21 mouse cellular contexts compared by ENCODE assay signal in the genomic region with DNA sequence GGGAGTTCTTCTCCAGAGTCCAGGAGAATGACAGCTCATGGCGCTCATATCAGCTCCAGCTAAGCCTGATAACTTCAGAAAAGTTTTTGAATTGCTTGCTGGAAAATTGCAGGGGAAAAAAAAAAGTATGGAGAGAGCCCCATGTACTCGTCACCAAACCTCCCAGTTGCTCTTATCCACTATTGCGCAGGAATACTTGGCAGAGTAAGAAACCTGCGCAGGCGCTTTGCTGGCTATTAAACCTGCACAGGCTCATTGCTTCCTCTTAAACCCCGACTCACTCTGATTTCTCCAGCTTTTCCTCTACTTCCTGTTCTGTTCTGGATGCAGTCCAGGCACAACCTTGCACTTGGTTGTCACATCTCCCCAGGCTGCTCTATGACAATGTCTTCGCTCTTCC.
"Had no signal": no experiment of that assay in that cellular context is flagged by ENCODE, and none has a peak within 500 bp of the region (broad histone marks: within the 10 kb centered on the region; RNA-seq: fewer than 3 reads in every experiment).

No protein-coding gene starts in this region.

- H3K36me3 ChIP-seq: limb, embryonic 10.5 days; limb, embryonic 13.5 days; liver, embryonic 13.5 days; lung, embryonic 15.5 days; midbrain, embryonic 10.5 days; midbrain, embryonic 13.5 days; neural tube, embryonic 13.5 days; stomach, embryonic 15.5 days had no signal

- DNase-seq: kidney, postnatal 25 days; layer of hippocampus, adult 9-11 months; liver, embryonic 13.5 days; lung, postnatal 10 days; lung, postnatal 36 days; retina, postnatal 1 day; right cerebral cortex, postnatal 25 days; spleen, adult 18-20 months; thymus, postnatal 25 days had no signal

- H3K27me3 ChIP-seq: limb, embryonic 13.5 days; liver, embryonic 13.5 days; lung, embryonic 15.5 days; megakaryocyte, embryonic 14.5 days; midbrain, embryonic 13.5 days; neural tube, embryonic 13.5 days; stomach, embryonic 15.5 days had no signal

- H3K9me3 ChIP-seq: limb, embryonic 10.5 days; limb, embryonic 13.5 days; liver, embryonic 13.5 days; lung, embryonic 15.5 days; midbrain, embryonic 13.5 days; neural tube, embryonic 13.5 days; stomach, embryonic 15.5 days had no signal

- H3K4me3 ChIP-seq: layer of hippocampus, adult 2 months; limb, embryonic 10.5 days; limb, embryonic 13.5 days; liver, embryonic 13.5 days; lung, embryonic 15.5 days; megakaryocyte, embryonic 14.5 days; midbrain, embryonic 10.5 days; midbrain, embryonic 13.5 days; myocyte; neural tube, embryonic 13.5 days; stomach, embryonic 15.5 days had no signal

- ATAC-seq: midbrain, embryonic 13.5 days; midbrain, embryonic 16.5 days had no signal

- H3K4me2 ChIP-seq: limb, embryonic 13.5 days; liver, embryonic 13.5 days; lung, embryonic 15.5 days; midbrain, embryonic 13.5 days; neural tube, embryonic 13.5 days; stomach, embryonic 15.5 days had no signal

- H3K27ac ChIP-seq: kidney, postnatal 0 days; layer of hippocampus, adult 2 months; limb, embryonic 10.5 days; limb, embryonic 13.5 days; liver, embryonic 13.5 days; lung, embryonic 15.5 days; midbrain, embryonic 10.5 days; midbrain, embryonic 13.5 days; neural tube, embryonic 13.5 days; stomach, embryonic 15.5 days had no signal

- H3K4me1 ChIP-seq: limb, embryonic 10.5 days; limb, embryonic 13.5 days; liver, embryonic 13.5 days; lung, embryonic 15.5 days; megakaryocyte, embryonic 14.5 days; midbrain, embryonic 10.5 days; midbrain, embryonic 13.5 days; stomach, embryonic 15.5 days had no signal

- H3K9ac ChIP-seq: limb, embryonic 13.5 days; liver, embryonic 13.5 days; lung, embryonic 15.5 days; midbrain, embryonic 13.5 days; neural tube, embryonic 13.5 days; stomach, embryonic 15.5 days had no signal
